Mouse (Mus musculus) ES-Bruce4 (cell line): ENCODE measurements at regions not wholly inside any gene's neighbourhood (a gene's known extent, or its start where the extent isn't known, plus 50 kb on each side); places are given as distances from the start of the nearest gene placed in this dataset.

Experiments
- CTCF ChIP-seq: IDR thresholded peaks from one replicate; pipeline ENCODE4 v1.8.1; 2011; ENCODE audit warnings: low read depth, low read length
- POLR2A ChIP-seq: IDR thresholded peaks from one replicate; pipeline ENCODE4 v1.8.1; 2011; ENCODE audit warnings: low read length; ENCODE audit not compliant: insufficient read depth

DNA sequence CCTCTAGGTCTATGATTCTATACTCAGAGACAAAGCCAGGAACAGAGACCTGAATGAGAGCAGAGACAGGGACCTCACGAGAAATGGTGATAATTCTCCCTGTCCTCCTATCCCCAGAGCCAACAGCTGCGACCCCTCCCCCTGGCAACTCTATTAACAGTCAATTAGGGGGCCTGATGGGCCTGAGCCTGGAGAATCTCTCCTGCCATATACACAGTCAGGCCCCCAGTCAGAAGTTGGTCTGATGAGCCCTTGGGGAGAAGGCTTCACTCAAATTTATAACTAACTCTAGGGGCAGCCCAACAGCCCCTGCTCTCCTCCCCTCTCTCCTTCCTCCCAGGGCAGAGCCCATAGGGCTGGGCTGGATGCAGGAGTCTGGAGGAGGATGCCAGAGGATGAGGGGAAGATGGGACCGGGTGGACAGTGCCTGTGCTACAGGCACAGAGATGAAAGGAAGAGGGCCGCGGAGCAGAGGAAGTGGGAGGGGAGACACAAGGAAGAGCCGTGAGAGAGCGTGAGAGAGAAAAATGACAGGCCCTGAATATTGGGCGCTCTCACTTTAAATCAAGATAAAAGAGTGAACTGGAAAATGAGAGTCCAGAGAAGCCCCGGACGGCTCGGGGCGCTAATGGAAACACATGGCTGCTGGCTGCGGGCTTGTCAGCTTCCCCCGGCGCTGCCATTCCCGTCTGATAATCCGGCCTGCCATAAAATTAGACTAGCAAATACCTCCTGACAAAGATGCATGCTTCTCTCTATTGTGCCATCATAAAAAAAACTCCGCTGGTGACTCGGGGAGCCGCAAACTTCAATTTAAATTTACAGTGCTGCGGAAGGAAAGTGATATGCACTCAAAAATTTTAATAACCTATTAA lies 57.2 kb upstream of the Pax2 start:
- TF ChIP-seq CTCF (no peak), POLR2A (no peak)
